Mouse (Mus musculus) ZHBTc4 (cell line): Measurements from ENCODE around the gene Ankrd39.

ENCODE experiments used
- DNase-seq: peaks from one replicate; pipeline ENCODE4 v3.0.0-alpha.2; 2011; ENCODE audit warnings: low read depth, low spot score

Gene Ankrd39

DNA sequence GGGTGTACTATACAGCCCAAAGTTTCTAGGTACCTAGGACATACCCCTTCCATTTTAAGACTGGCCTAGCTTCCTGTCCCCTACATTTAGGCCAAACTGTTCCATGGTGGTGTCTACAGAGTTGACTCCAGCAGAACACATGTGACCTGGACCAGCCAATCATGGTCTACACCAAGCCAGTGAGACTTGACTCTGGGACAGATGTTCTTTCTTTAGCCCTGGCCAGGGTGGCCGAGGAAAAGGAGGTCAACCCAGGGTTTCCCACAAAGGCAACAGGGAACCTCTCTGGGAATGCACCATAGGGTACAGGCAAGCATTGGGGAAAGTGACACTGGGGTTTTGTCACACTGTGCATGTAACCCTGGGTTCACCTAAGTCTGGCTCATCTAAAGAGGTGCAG lies 25.5 kb upstream of the Ankrd39 start:
- no peak for DNase-seq

GRCm38 (mm10) chr1:36572140-36572700 lies 25.0 kb upstream of the Ankrd39 start:
- no peak for DNase-seq

DNA sequence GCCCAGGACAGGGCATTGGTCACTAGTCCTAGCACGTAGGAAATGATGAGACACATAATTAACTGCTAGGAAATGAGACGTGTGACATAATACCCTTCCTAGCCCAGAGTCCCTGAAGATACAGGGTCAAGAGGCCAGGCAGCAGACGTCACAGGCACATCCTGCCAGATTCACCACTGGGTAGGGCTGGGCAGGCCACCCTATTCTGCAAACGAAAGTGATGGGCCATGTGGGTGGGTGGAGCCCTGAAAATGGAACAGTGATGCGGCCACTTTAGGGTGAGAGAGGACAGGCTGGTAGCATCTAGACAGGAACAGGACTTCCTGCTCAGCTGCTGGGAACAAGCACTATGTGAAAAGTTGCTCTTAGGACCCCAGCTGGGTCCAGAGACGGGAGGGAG lies 24.4 kb upstream of the Ankrd39 start:
- DNase-seq, result no peak

GRCm38 (mm10) chr1:36570320-36570719 lies 23.1 kb upstream of the Ankrd39 start:
- no peak for DNase-seq

DNA sequence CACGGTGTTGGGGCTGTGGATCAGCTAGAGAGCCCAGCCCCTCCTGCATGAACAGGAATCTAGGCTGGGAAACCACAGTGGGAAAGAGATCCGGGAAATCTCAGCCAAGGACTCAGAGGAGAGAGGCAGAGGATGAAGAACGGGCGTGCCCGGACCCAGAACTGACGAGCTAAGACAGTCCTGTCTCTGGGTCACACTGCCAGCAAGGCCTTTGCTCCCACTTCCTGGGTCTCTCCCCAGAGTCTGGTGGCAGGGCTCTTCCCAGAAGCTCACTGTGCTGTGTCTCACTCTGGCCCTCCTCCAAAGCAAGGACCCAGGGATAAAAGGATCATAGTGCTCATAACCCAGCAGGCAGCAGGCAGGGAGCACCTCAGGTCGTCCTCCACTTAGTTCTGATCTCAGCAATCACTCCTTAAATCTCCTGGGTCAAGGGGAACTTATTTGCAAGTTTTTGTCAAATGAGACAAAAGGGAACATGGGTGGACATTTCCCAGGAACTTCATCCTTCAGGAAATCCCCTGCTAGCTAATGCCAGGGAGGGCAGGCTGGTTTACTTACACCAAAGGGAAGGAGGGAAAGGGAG lies 22.5 kb upstream of the Ankrd39 start:
- DNase-seq, result no peak

- no peak for DNase-seq
Observed at GRCm38 (mm10) chr1:36568776-36569175, 21.5 kb upstream of the Ankrd39 start.

DNA sequence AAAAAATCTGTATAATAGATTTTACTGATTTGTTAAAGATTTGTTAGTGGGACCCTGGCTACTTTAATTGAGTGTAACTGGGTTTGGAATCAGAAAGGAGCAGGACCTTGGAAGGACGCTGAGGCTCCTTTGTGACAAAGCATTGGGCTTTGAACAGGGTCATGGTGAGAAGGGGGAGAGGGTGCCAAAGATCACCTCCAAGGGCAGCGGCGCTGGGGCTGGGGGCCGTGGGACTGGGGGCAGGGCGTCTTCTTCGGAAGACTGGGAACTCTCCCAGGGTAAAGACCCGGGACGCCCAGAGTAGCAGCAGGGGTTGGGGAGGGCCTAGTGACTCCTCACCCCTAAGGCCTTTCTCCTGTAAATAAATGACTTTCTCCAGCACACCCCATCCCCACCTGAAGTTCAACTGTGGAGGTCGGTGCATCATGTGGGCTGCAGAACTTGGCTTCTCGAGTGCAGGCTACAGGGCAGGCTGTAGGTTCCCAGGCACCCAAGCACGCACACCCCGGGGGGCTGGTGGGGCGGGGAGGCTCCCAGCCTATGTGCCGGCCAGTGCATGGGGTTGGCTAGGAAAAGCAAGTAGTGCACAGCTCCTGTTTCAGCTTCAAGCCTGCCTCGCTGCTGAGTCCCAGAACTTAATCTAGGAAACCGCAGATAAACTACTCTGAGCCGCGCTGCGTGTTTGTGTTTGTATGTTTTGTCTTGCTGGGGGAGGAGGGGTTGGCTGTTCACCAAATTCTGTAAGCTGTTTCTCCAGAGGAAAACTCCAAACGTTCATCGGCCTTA lies 20.8 kb upstream of the Ankrd39 start:
- DNase-seq, result peak; percentile 42

DNA sequence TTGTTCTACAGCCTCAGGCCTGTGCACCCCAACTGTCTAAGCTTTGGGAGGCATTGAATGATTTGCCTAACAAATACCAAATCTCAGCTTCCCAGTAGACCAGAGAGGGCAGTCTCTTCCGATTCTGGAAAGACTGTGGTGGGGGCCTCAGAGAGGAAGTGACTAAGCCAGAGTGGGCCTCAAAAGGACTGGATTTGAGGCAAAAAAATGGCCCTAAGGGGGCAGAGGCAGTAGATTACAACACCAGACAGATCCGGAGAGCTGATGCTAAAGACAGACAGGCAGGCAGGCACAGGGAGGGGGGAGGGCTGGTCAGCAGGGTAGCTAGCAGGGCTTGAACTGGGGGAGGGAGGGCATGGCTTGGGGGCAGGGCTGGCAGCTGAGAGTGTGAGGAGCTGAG lies 19.2 kb upstream of the Ankrd39 start:
- no peak for DNase-seq

- DNase-seq, result no peak
Observed at GRCm38 (mm10) chr1:36564101-36564500, 16.9 kb upstream of the Ankrd39 start.

DNA sequence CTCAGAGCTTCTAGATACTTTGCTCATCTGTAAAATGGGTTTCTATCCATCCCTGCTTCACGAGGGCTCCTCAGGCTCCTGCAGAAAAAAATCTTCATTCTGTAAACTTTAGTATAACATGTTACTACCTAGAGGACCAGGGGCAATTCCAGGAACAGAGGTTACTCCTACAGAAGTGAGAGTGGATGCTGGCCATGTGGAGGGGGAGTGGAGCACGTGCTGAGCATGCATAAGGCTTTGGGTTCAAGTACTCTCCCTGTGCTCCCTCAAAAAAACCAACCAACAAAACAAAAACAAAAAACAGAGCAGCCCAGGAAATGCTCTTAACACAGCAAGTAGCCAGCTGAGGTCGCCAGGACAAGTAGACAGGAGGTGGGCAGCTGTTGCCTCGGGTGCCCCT lies 16.4 kb upstream of the Ankrd39 start:
- no peak for DNase-seq

DNA sequence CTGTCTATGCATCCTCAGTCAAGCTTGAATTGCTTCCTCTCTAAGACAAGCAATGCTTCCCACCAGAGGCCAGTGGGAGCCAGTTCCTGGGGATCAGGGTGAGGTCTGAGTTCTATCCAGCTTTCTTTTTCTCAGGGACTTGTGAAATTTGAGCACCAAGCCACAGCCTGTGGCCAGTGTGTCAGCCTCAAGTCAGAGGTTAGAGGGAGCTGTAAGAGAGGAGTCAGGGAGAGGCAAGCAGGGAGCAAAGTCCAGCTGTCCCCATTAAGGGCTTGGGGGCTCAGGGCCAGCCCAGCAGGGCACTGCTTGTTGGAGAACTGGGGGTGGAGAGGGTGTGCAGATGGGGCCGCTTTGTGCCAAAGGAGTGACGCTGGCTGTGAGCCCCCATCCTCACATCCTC lies 16.0 kb upstream of the Ankrd39 start:
- no peak for DNase-seq

- no peak for DNase-seq
Observed at GRCm38 (mm10) chr1:36562388-36562787, 15.1 kb upstream of the Ankrd39 start.

- no peak for DNase-seq
Observed at GRCm38 (mm10) chr1:36560903-36561302, 13.7 kb upstream of the Ankrd39 start.

- no peak for DNase-seq
Observed at GRCm38 (mm10) chr1:36559888-36560287, 12.6 kb upstream of the Ankrd39 start.

DNA sequence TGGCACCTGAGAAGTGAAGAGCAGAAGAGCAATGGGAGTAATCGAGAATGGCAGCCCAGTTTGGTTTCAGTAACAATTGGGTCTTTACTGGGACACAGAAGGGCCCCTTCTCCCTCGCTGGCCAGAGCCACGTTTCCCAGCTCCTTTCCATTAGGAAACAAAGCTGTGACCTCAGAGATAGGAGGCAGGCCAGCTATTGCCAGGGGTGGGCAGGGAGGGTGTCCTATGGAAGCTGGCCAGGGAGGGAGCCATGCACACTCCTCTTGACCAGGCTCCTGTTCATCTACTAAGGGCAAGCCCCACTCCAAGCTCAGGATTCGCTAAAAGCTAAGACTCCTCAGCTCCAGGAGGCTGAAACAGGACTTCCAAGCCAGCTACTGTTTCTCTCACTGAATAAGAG lies 12.0 kb upstream of the Ankrd39 start:
- no peak for DNase-seq

DNA sequence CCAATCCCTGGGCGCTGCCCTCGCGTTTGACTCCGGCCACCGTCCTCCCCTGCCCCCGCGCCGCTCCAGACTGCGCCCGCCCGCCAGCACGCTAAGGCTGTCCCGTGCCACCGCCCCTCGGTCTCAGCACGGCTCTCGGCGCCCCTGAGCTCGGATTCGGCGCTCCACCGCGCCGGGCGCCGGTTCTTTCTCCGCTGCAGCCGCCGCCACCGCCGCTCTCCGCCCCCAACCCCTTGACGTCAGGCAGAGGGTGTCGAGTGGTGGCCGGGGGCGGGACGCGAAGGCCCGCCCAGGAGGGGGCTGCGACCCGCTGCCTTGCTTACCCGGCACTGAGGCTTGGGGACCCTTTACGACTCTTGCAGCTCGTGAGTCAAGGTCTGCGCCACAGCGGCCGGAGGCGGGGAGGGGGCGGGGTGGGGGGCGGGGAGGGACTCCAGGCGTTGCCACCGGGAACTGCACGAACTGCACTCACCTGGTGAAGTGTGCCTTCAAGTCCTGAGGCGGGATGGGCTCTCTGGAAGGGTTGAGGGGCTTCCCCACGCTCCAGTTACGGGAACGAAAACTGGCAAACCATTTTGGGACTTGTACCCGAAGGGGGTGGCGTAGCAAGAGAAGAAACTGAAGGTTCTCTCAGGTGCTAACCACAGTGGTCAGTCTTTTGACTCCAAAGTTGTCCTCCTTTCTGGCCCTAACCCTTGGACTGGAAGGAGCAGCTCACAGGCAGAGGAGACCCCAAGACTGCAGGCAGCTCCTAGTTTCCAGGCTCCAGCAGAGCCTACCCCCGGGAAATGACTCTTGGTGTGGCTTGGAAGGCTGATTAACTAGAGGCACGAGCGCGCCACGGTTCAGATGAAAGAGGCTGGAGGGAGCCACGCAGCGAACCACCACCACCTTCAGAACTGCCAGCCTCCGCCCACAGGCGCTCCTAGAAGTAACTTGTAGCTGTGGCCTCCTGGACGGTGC lies 11.1 kb upstream of the Ankrd39 start, which contains the start of gene Sema4c:
Gene Sema4c (minus strand): TSS at position 319 of the 963 bp plus-strand sequence.
- DNase-seq, result peak; percentile 86

GRCm38 (mm10) chr1:36557457-36558011 lies 10.3 kb upstream of the Ankrd39 start:
- no peak for DNase-seq

GRCm38 (mm10) chr1:36556553-36557456 lies 9.6 kb upstream of the Ankrd39 start:
- DNase-seq, result peak; percentile 93

DNA sequence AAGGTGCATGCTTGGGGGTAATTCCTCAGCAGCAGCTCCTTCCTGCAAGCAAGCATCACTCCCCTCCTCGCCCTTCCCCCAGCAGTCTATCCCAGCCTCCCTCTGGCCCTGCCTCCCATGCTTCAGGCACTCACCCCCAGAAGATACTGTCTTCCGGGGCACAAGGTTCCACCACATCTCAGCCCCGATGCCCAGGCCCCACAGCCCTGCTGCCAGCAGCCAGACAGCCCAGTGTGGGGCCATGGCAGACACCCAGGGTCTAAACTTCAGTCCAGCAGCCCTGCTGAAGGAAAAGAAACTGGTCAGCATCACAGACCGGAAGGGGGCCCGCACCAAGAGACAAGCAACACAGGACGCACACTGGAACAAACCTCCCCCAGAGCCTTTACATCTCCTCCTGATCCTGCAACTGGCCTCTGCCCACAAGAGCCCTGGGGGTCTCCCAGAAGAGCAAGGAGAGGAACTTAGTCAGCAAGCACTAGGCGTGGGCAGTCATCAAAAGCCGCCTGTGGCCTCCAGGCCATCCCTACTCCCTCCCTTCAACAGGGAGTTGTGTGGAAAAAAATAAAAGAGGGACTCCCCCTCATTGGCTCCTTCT lies 8.7 kb upstream of the Ankrd39 start:
- DNase-seq, result no peak
